In the genomic region with DNA sequence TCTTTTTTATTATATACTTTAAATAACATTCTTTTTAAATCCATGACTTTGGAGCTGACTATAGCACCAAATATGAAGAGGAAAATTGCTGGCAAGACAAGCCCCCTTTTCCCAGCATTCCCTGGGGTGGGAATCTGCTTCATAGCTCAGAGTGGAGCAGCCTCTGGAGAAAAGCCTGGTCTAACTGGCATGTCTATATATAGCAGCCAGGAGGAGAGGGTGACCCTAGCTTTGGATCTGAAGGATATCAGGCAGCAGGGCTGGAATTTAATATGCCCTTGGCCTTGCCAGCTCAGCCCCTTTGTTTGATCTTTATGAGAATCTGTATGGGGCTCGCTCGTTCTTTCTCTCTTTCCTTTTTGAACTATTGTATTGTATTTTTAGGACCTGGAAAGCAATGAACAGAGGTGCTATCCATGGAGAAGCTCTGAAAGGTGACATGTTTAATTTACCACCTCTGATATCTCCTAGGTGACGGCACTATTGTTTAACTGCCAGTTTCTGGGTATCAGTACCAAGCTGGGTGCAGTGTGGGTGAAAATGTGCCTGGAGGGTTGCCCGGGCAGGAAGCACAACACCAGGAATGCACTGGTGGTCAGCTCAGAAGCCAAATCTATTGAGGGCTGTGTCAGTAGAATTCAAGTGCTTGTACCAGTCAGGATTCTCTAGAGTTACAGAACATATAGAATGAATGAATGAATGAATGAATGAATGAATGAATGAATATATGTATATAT, we compare ENCODE assay signal across 13 mouse cellular contexts. TPM values are rescaled to one million over a fixed set of nuclear protein-coding genes. Genes with fewer than 3 reads are reported as not detected.
DNase-seq lines count a peak whose midpoint lies in the region; ATAC-seq lines count a peak whose summit lies in the region.
"Had no signal": no experiment of that assay in that cellular context is flagged by ENCODE, and none has a peak within 500 bp of the region (broad histone marks: within the 10 kb centered on the region; RNA-seq: fewer than 3 reads in every experiment).

A gene (minus strand): TSS at position 90 of the 737 bp plus-strand sequence.

- H3K4me3 ChIP-seq in hindbrain, embryonic 16.5 days (ENCODE audit: low read length): no peak within 1 kb of the TSS
- H3K4me3 ChIP-seq in hindbrain, embryonic 14.5 days (replicated peaks; ENCODE audit: low read length): no peak within 1 kb of the TSS
- peak within 1 kb of the TSS; percentile 5 for H3K4me3 ChIP-seq in heart, embryonic 15.5 days
- no peak within 1 kb of the TSS for H3K4me3 ChIP-seq in kidney, embryonic 15.5 days (replicated peaks)
- H3K4me3 ChIP-seq: embryonic facial prominence, embryonic 12.5 days; neural tube, embryonic 12.5 days had no signal

- no peak for DNase-seq in hindbrain, embryonic 14.5 days (ENCODE audit: low spot score)
- DNase-seq in Muller cell, postnatal 12 days (ENCODE audit: inconsistent ontology term): peak; percentile 90
- DNase-seq in adrenal gland, postnatal 36 days: peak; percentile 42 to 49
- DNase-seq in lung, postnatal 4 days: no peak
- DNase-seq in kidney, postnatal 14 days: no peak
- DNase-seq: lung, embryonic 14.5 days had no signal

- H3K4me2 ChIP-seq in hindbrain, embryonic 16.5 days (ENCODE audit: low read length): no peak within 1 kb of the TSS
- no peak within 1 kb of the TSS for H3K4me2 ChIP-seq in hindbrain, embryonic 14.5 days (replicated peaks)
- H3K4me2 ChIP-seq in heart, embryonic 15.5 days: peak within 1 kb of the TSS; percentile 16
- H3K4me2 ChIP-seq in kidney, embryonic 15.5 days: no peak within 1 kb of the TSS
- H3K4me2 ChIP-seq: embryonic facial prominence, embryonic 12.5 days; lung, embryonic 14.5 days; neural tube, embryonic 12.5 days had no signal

- H3K4me1 ChIP-seq in hindbrain, embryonic 16.5 days (ENCODE audit: control insufficient read depth, insufficient read depth, low read depth, low read length): no peaks in the 10 kb centered on the region; the same call in 1 of the 2 replicates
- H3K4me1 ChIP-seq in hindbrain, embryonic 14.5 days (replicated peaks; ENCODE audit: control insufficient read depth, insufficient read depth, low read length): no peaks in the 10 kb centered on the region
- peaks cover 21% of the 10 kb centered on the region for H3K4me1 ChIP-seq in heart, embryonic 15.5 days (replicated peaks)
- peaks cover 16% of the 10 kb centered on the region for H3K4me1 ChIP-seq in kidney, embryonic 15.5 days
- H3K4me1 ChIP-seq: neural tube, embryonic 12.5 days had no signal

- no peak within 1 kb of the TSS for H3K9ac ChIP-seq in hindbrain, embryonic 16.5 days (ENCODE audit: low read depth, low read length)
- H3K9ac ChIP-seq in hindbrain, embryonic 14.5 days: no peak within 1 kb of the TSS
- no peak within 1 kb of the TSS for H3K9ac ChIP-seq in heart, embryonic 15.5 days
- no peak within 1 kb of the TSS for H3K9ac ChIP-seq in kidney, embryonic 15.5 days
- H3K9ac ChIP-seq: embryonic facial prominence, embryonic 12.5 days; lung, embryonic 14.5 days; neural tube, embryonic 12.5 days had no signal

- 38% methylated on average over 4 of the region's 4 CpGs for WGBS in hindbrain, embryonic 16.5 days
- WGBS in hindbrain, embryonic 14.5 days: 65% methylated on average over 4 of the region's 4 CpGs
- WGBS in heart, embryonic 15.5 days: 43% methylated on average over 4 of the region's 4 CpGs
- 61% methylated on average over 4 of the region's 4 CpGs for WGBS in kidney, embryonic 15.5 days

- ATAC-seq in hindbrain, embryonic 16.5 days: peak; percentile 58; the same call in 1 of the 2 replicates
- ATAC-seq in hindbrain, embryonic 14.5 days (ENCODE audit: low FRiP score): no peak
- ATAC-seq in heart, embryonic 15.5 days (replicated peaks; ENCODE audit: insufficient number of reproducible peaks, insufficient read depth, low FRiP score, low read depth): peak; percentile 85
- ATAC-seq in kidney, embryonic 15.5 days (replicated peaks; ENCODE audit: low FRiP score): no peak

- H3K27ac ChIP-seq in hindbrain, embryonic 16.5 days (ENCODE audit: low read depth, low read length): peak within 1 kb of the TSS; percentile 36; the same call in 1 of the 2 replicates
- no peak within 1 kb of the TSS for H3K27ac ChIP-seq in hindbrain, embryonic 14.5 days
- peak within 1 kb of the TSS; percentile 87 for H3K27ac ChIP-seq in heart, embryonic 15.5 days
- no peak within 1 kb of the TSS for H3K27ac ChIP-seq in kidney, embryonic 15.5 days
- H3K27ac ChIP-seq: embryonic facial prominence, embryonic 12.5 days; neural tube, embryonic 12.5 days had no signal

- H3K9me3 ChIP-seq in hindbrain, embryonic 16.5 days (ENCODE audit: control insufficient read depth, low read length): no peaks in the 10 kb centered on the region
- no peaks in the 10 kb centered on the region for H3K9me3 ChIP-seq in hindbrain, embryonic 14.5 days (ENCODE audit: control insufficient read depth, low read length)
- H3K9me3 ChIP-seq in heart, embryonic 15.5 days (replicated peaks): no peaks in the 10 kb centered on the region
- H3K9me3 ChIP-seq in kidney, embryonic 15.5 days (replicated peaks): no peaks in the 10 kb centered on the region
- H3K9me3 ChIP-seq: embryonic facial prominence, embryonic 12.5 days; G1E; neural tube, embryonic 12.5 days had no signal

- no peaks in the 10 kb centered on the region for H3K36me3 ChIP-seq in hindbrain, embryonic 16.5 days (ENCODE audit: control insufficient read depth, insufficient read depth, low read length)
- no peaks in the 10 kb centered on the region for H3K36me3 ChIP-seq in hindbrain, embryonic 14.5 days (replicated peaks; ENCODE audit: control insufficient read depth, insufficient read depth)
- no peaks in the 10 kb centered on the region for H3K36me3 ChIP-seq in heart, embryonic 15.5 days
- H3K36me3 ChIP-seq in kidney, embryonic 15.5 days: no peaks in the 10 kb centered on the region
- H3K36me3 ChIP-seq: embryonic facial prominence, embryonic 12.5 days; G1E; neural tube, embryonic 12.5 days had no signal

- H3K27me3 ChIP-seq in hindbrain, embryonic 16.5 days (replicated peaks; ENCODE audit: control insufficient read depth, insufficient read depth, low read length): no peaks in the 10 kb centered on the region
- no peaks in the 10 kb centered on the region for H3K27me3 ChIP-seq in hindbrain, embryonic 14.5 days (ENCODE audit: control insufficient read depth, insufficient read depth, low read length)
- H3K27me3 ChIP-seq in heart, embryonic 15.5 days: no peaks in the 10 kb centered on the region
- H3K27me3 ChIP-seq in kidney, embryonic 15.5 days: no peaks in the 10 kb centered on the region
- H3K27me3 ChIP-seq: embryonic facial prominence, embryonic 12.5 days; neural tube, embryonic 12.5 days had no signal

RNA-seq across cellular contexts. Expression of the gene that starts here (rescaled TPM):
- not detected in 2 replicates for polyA plus RNA-seq in hindbrain, embryonic 16.5 days (2015; fragmentation: Nextera tagmentation; extraction: Ambion mirVana)
- polyA plus RNA-seq in hindbrain, embryonic 14.5 days (2014; fragmentation: Nextera tagmentation; extraction: Ambion mirVana): not detected in 2 replicates
- not detected for total RNA-seq in adrenal gland, postnatal 36 days (2021)
- 3.5 and 3.6 TPM in 2 replicates for polyA plus RNA-seq in heart, embryonic 15.5 days (2015; fragmentation: Nextera tagmentation; extraction: Ambion mirVana)
- polyA plus RNA-seq in kidney, embryonic 15.5 days (2015; fragmentation: Nextera tagmentation; extraction: Ambion mirVana): not detected in 2 replicates
- total RNA-seq: G1E had no signal
- polyA plus RNA-seq: embryonic facial prominence, embryonic 12.5 days; G1E; lung, embryonic 14.5 days; neural tube, embryonic 12.5 days; spleen, adult 2 months had no signal

Comparison
In these comparisons a context has a peak if more than half of its experiments do, and no peak if none do; other contexts are left out.
1. Peak in ATAC-seq and H3K27ac ChIP-seq in hindbrain, embryonic 16.5 days; RNA of the gene not detected or under 1 TPM.
2. Peak in DNase-seq in adrenal gland, postnatal 36 days; RNA of the gene not detected or under 1 TPM.